Mouse (Mus musculus) frontal cortex, postnatal 10 days (tissue): Measurements from ENCODE around the gene Ivns1abp.
"Not testable (repeated sequence)": the region's sequence is repeated elsewhere in the genome, so short reads cannot be mapped to it uniquely, and the experiment has no call there.

ENCODE experiments used
- DNase-seq, 2 experiments: peaks; one replicate each; pipeline ENCODE4 v3.0.0; 2022; ENCODE audit warnings: low spot score in 2 of 2, mixed read lengths in 1 of 2

The Ivns1abp gene

DNA sequence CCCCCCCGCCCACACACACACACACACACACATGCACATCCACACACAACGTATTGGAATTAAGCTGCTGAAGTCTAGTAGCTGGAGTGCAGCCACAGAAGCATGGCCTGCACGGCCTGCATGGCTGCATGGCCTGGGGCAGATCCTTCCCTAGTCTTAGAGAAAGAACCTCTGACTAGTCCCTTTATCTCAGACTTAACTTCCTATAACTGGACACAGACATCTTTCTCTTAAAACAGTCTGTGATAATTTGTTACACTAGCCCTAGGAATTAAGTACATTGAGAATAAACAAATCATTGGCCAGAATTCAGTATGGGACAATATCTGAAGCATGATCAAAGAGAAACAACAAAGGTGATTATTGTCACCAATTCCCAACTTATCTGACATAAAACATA lies 2.0 kb upstream of the Ivns1abp start:
- no peak for DNase-seq

GRCm38 (mm10) chr1:151342968-151343367 lies 1.3 kb upstream of the Ivns1abp start:
- no peak for DNase-seq

DNA sequence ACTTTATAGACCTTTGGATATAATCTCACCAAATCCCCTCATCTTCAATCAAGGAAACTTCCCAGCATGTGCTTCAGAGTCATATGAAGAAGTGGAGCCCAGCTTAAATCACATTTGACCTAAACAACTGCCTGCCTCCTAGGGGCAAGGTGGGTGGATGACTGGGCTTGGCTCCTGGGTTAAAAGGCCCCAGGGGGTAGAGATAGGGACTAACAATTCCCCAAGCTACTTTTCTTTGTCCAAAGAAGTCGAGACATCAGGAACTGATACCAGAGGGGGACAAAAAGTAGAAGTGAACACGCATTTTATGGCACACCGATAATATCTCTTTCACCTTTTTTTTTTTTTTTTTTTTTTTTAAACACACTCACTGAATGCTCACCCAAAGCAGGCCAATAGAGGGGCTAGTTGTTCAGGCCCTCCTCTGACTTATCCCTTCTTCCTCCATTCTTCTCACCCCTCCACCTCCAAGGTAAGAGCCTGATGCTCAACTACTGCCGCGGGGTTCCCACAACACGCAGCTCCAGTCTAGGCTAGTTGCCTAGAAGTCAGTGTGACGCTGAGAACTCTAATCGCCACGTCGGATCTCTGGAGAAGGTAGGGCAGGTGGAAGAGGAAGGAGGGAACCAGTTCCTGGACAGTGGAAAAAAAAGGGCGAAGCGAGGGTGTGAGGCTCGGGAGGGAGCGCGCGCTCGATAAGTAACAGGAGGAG lies 550 bp upstream of the Ivns1abp start:
- DNase-seq, result no peak

DNA sequence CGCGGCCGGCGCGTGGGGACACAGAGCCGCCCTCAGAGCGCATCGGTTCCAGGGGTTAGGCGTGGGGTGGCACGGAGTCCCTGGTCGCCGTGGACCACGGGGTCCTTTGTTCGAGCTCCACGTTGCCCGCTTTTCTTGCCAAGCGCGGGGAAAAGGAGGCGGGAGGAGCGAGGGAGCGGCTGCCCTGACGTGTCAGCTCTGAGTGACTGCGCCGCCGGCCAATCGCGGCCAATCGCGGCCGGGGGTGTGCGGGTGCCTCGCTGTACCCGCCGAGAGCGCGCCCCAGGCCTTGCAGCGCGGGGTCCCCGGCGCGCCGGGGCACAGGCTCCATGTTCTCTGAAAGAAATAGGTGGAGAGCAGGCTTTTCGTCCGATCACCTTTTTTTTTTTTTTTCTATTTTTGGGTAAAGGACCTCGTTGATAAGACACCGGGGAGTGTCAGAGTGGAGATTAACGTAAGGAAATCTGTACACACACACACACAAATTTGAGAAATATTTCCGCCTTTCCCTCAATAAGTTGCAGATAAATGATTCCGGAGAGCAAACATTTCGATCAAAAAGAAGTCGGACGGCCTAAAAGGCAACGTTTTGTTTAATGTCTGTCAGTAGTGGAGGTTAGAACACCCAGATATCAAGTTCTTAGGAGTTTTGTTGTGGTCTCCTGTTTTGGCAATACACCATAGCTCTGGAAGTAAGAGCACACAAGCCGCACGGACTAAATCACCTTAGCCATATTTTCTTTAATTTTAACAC lies 1.0 kb downstream of the Ivns1abp start:
- peak; percentile 90 to 97 for DNase-seq

- no peak for DNase-seq
These were observed 1.6 kb downstream of the Ivns1abp start for GRCm38 (mm10) chr1:151345863-151346195.

DNA sequence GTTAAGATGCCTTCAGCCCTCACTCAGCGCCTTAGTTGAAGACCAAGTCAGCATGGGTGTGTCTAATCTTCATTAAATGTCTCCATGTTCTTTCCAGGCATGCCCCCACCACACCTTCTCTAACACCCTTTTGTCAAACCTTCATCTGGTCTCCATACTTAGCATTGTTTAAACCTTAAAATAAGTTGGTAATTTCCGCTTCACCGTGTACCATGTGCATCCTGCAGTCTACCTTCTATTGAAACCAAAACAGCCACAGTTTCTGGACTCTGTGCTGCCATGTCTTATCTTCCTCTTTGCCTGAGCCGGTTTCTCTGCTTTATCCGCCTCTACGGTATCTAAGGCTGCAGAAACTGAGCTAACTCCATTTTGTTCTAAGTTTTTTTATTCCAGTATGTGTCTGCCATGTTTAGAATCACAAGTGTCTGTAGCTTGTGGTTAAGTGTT lies 2.4 kb downstream of the Ivns1abp start:
- DNase-seq, result no peak

- DNase-seq, result not testable (repeated sequence)
These were observed 4.0 kb downstream of the Ivns1abp start for GRCm38 (mm10) chr1:151348293-151348692.

DNA sequence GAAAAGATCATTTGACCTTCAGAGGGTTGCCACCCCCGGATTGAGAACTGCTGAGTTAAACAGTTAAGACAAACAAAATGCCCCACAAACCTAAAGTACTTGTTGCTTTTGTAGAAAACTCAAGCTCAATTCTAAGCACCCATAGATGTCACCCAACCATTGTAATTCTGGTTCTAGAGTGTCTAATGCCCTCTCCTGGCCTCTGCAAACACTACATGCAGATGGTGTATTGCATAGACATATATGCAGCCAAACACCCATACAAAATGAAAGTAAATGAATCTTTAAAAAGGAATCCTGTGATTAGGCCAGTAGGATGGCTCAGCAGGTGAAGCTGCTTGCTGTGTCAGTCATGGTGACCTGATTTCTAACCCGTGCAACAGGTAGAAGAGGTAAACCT lies 8.6 kb downstream of the Ivns1abp start:
- no peak for DNase-seq

GRCm38 (mm10) chr1:151355994-151356393 lies 11.7 kb downstream of the Ivns1abp start:
- DNase-seq, result no peak

GRCm38 (mm10) chr1:151359374-151359773 lies 15.1 kb downstream of the Ivns1abp start:
- no peak for DNase-seq

- DNase-seq, result no peak
These were observed 22.8 kb downstream of the Ivns1abp start for GRCm38 (mm10) chr1:151366944-151367605.

GRCm38 (mm10) chr1:151367721-151368324 lies 23.5 kb downstream of the Ivns1abp start:
- no peak for DNase-seq

GRCm38 (mm10) chr1:151368444-151368843 lies 24.2 kb downstream of the Ivns1abp start:
- no peak for DNase-seq

DNA sequence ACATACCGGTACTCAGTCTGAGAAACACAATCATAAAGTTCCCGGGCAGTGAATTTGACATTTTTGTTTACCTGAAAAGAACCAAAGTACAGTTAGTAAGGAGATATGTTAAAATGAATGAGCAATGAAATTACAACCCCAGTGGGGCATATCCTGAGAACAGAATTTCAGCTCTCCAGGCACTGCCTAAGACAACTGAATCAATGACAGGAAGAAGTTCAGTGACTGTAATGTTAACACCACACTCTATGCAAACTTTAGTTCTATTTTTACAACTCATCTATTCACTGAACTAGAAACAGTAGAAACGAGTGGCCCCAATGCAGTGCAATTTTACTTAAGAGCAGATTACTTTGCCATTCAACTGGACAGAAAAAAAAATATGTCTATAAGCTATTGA lies 26.3 kb downstream of the Ivns1abp start:
- DNase-seq, result no peak

GRCm38 (mm10) chr1:151371543-151371942 lies 27.3 kb downstream of the Ivns1abp start:
- DNase-seq, result no peak

DNA sequence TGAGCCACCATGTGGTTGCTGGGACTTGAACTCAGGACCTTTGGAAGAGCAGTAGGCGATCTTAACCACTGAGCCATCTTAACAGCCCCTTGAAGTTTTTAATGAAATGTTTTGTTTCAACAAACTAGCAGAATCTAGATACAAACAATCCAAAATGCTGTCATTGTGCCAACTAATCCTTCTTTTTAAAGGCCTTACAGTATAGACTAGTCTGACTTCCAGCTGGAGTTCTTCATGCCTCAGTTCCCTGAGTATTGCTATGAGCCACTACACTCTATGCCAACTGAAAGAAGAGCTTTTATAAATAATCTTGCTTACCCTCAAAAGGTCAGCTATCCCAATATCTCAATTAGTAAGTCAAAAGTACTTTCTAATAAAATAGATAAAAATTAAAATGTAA lies 28.5 kb downstream of the Ivns1abp start:
- no peak for DNase-seq

DNA sequence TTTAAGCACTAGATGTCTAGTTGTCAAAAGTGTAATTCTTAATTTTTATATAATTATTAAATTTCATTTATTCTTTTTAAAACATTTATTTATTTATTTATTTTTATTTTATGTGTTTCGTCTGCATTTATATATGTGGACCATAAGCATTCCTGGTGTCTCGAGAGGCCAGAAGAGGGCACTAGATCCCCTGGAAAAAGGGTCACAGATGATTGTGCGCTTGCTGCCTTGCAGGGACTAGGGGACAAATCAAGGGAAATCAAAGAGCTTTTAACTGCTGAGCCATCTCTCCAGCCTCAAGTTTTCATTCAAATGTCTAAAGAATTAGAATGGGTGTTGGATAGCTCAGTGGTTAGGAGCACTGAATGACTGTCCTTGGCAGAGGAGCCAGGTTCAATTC lies 33.1 kb downstream of the Ivns1abp start:
- no peak for DNase-seq

- no peak for DNase-seq
These were observed 45.8 kb downstream of the Ivns1abp start for GRCm38 (mm10) chr1:151390029-151390428.

DNA sequence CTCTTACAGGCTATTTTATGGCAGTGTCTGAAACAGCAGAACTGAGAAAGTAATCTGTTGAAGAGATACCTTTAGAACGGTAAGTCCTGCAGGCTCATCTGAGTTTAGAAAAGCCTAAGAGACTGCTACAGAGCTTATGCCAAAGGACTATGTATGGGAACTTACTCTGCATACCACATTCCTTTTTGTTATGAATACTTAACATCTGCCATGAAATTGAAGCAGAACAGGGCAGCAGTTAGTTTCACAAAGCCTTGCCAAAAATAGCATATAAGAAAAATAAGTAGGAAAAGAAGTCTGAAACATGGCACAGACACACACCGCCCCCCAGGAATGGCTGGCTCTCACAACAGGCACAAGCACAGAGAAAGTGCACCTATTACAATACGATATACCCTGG lies 65.5 kb downstream of the Ivns1abp start:
- DNase-seq, result no peak
